Mouse (Mus musculus) central nervous system, embryonic 14 days (tissue): ENCODE results near the gene Klkb1. TPM values are rescaled to one million over a fixed set of nuclear protein-coding genes. Genes with fewer than 3 reads are reported as not detected.

ENCODE experiments used
- polyA plus RNA-seq: library from polyadenylated mRNA; depleted of rRNA; stranded (reverse); fragments of >200 nt; gene quantifications from 2 replicates; pipeline ENCODE4 v1.2.3, GENCODE M21; 2012; rRNA removed

Gene Klkb1
- 0.02 TPM in 1 of 2 replicates, not detected in the other for polyA plus RNA-seq

DNA sequence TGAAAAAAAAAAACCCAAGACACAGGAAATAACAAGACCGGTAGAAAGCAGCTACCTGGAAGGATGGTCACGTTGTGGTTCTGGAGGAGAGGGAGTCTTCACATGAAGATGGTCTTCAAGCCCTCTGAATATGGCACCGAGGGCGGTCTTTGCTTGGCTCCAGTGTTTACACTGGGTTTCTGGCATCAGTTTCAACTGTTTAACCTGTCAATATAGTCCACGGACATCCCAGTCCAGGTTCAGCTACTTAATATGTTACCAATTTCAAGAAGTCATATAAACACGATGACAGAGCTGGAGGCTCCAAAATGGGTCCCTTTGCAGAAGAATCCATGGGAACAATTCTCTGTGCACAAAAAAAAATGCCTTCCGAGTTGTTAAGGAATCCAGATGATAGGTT is at the start of gene Klkb1:
TSS of gene Klkb1 (minus strand) at position 173 of the 400 bp plus-strand sequence.

DNA sequence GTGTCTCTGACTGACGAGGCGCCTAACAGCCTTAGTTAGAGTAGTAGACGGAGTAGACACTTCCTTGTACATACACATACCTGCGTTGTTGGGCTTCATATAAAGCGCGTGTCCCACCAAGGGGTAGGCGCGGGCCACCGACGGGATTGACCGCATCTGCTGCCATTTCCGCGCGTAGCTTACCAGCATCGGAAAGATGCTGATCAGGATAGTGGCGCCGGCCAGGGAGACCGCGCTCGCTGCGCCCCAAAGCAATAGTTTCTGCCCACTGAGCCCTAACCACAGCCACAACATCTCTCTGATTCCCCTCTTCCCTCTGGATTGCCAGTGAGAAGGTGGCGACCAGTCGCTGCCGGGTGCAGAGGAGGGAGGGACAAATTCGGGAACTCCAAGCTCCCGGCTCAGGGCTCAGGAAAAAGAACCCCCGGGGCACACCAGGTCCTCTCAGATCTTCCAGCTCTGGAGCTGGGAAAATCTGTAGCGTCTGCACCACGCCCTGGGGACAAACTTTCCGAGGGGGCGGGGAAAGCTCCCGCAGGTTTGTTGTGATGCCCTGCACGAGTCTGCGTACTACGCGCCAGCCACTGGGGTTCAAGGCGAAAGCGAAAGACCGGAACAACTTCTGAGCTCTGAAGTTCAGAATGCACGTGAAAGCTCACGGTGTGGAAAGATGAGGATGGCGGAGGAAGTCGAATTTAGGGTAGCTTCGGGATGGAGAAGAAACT is 38.2 kb upstream of the Klkb1 start, which contains the start of gene Cyp4v3:
TSS of gene Cyp4v3 (minus strand) at position 532 of the 725 bp plus-strand sequence.

DNA sequence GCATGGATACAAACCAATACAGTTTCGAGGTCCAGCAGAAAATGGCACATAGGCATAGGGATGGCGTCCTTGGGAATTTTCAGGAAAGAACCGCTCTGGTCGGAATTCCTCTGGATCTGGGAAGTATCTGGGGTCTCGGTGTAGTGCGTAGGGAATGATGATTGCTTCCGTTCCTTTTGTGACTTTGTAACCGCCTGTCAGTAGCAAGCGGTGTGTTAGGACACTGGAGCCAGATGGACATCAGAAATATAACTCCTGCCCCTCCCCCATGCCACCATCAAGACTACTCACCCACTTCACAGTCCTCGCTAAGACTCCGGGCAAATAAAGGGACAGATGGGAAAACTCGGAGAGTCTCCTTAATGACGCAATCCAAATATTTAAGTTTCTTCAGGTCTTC is 13.7 kb upstream of the Klkb1 start, which contains the start of gene Gm45753:
TSS of gene Gm45753 (minus strand) at position 101 of the 400 bp plus-strand sequence.

DNA sequence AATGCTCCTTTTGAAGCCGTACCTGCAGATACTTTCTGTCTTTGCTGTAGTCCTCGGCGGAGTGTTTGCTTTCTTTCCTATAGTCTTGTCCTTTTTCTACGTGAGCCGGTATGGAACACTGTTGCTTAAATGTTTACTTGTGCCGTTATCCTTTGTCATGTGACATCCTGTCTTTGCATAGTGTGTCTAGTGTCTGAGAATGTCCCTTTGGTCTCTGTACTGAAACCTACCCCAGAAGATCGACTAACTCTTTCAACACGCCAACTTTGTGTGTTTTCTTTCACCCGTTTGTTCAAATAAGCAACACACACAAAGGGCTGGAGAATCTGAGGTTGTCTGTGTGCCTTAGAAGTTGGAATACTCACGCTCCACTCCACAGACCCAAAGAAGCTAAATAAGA is 32.7 kb downstream of the Klkb1 start, which contains the start of gene F11:
TSS of gene F11 (minus strand) at position 112 of the 400 bp plus-strand sequence.

Other genes with a start within 250 kb of the Klkb1 start
- 0.28 and 0.34 TPM in 2 replicates for gene Mtnr1a, start 225.7 kb downstream of the Klkb1 start, polyA plus RNA-seq
- not detected in 2 replicates for gene F11, start 32.8 kb downstream of the Klkb1 start, polyA plus RNA-seq
- not detected in 2 replicates for gene Gm45753, start 13.6 kb upstream of the Klkb1 start, polyA plus RNA-seq
- gene Cyp4v3, start 38.4 kb upstream of the Klkb1 start, polyA plus RNA-seq = 1.0 and 1.2 TPM in 2 replicates
- 5.7 and 8.4 TPM in 2 replicates for gene Fam149a, start 87.4 kb upstream of the Klkb1 start, polyA plus RNA-seq
- 1.2 TPM in 2 replicates for gene Tlr3, start 116.2 kb upstream of the Klkb1 start, polyA plus RNA-seq
- gene Sorbs2, start 212.9 kb upstream of the Klkb1 start, polyA plus RNA-seq = 75.5 and 80.8 TPM in 2 replicates